ENCODE assay signal across 13 mouse cellular contexts in genomic region chr17:67323777-67324498, GRCm38 (mm10). TPM values are rescaled to one million over a fixed set of nuclear protein-coding genes. Genes with fewer than 3 reads are reported as not detected.
DNase-seq lines count a peak whose midpoint lies in the region; ATAC-seq lines count a peak whose summit lies in the region.
"Had no signal": no experiment of that assay in that cellular context is flagged by ENCODE, and none has a peak within 500 bp of the region (broad histone marks: within the 10 kb centered on the region; RNA-seq: fewer than 3 reads in every experiment).

No protein-coding gene starts in this region.

- H3K4me2 ChIP-seq in neural tube, embryonic 12.5 days (replicated peaks): no peak overlapping the region
- H3K4me2 ChIP-seq in forebrain, embryonic 16.5 days (ENCODE audit: low read length): no peak overlapping the region
- H3K4me2 ChIP-seq: heart, embryonic 13.5 days had no signal

- H3K27ac ChIP-seq in neural tube, embryonic 12.5 days: no peak overlapping the region
- H3K27ac ChIP-seq in forebrain, embryonic 16.5 days (ENCODE audit: low read length): no peak overlapping the region
- H3K27ac ChIP-seq in limb, embryonic 10.5 days: peak overlapping the region; percentile 56; the same call in 1 of the 2 replicates
- H3K27ac ChIP-seq: heart, embryonic 13.5 days had no signal

- ATAC-seq in neural tube, embryonic 12.5 days (ENCODE audit: low FRiP score, low read depth): peak; percentile 50; the same call in 1 of the 2 replicates
- peak; percentile 82 for ATAC-seq in forebrain, embryonic 16.5 days

- 36% methylated on average over 11 of the region's 11 CpGs for WGBS in neural tube, embryonic 12.5 days
- WGBS in forebrain, embryonic 16.5 days: 9% methylated on average over 11 of the region's 11 CpGs
- WGBS in limb, embryonic 10.5 days: 46% methylated on average over 11 of the region's 11 CpGs

- peaks cover 6% of the 10 kb centered on the region for H3K4me1 ChIP-seq in neural tube, embryonic 12.5 days
- peaks cover 13% of the 10 kb centered on the region for H3K4me1 ChIP-seq in forebrain, embryonic 16.5 days (replicated peaks; ENCODE audit: control insufficient read depth, insufficient read depth, low read length)
- H3K4me1 ChIP-seq in limb, embryonic 10.5 days: peaks cover 51% of the 10 kb centered on the region

- no peaks in the 10 kb centered on the region for H3K36me3 ChIP-seq in neural tube, embryonic 12.5 days
- H3K36me3 ChIP-seq in forebrain, embryonic 16.5 days (ENCODE audit: control insufficient read depth, insufficient read depth): no peaks in the 10 kb centered on the region
- H3K36me3 ChIP-seq in limb, embryonic 10.5 days: no peaks in the 10 kb centered on the region
- H3K36me3 ChIP-seq: heart, embryonic 13.5 days had no signal

- no peaks in the 10 kb centered on the region for H3K27me3 ChIP-seq in neural tube, embryonic 12.5 days (replicated peaks)
- H3K27me3 ChIP-seq in forebrain, embryonic 16.5 days (replicated peaks; ENCODE audit: control insufficient read depth, insufficient read depth, low read length): no peaks in the 10 kb centered on the region
- no peaks in the 10 kb centered on the region for H3K27me3 ChIP-seq in limb, embryonic 10.5 days (ENCODE audit: low read depth, poor library complexity, severe bottlenecking)
- H3K27me3 ChIP-seq: heart, embryonic 13.5 days had no signal

- DNase-seq in neural tube, embryonic 10.5 days (ENCODE audit: extremely low spot score, low spot score): no peak
- peak; percentile 72 for DNase-seq in limb, embryonic 10.5 days (ENCODE audit: low spot score)
- peak; percentile 87 for DNase-seq in retina, postnatal 1 day
- DNase-seq in frontal cortex, postnatal 14 days (ENCODE audit: low spot score in 2 of 2): no peak
- DNase-seq in adrenal gland, postnatal 36 days: no peak
- DNase-seq in heart, adult 9 months (ENCODE audit: low spot score in 2 of 2): no peak
- DNase-seq: cerebellum, postnatal 25 days; layer of hippocampus, postnatal 36 days; lung, postnatal 10 days; right cerebral cortex, postnatal 25 days had no signal

- no peaks in the 10 kb centered on the region for H3K9me3 ChIP-seq in neural tube, embryonic 12.5 days
- H3K9me3 ChIP-seq in forebrain, embryonic 16.5 days (ENCODE audit: control insufficient read depth, low read length): no peaks in the 10 kb centered on the region
- no peaks in the 10 kb centered on the region for H3K9me3 ChIP-seq in limb, embryonic 10.5 days (replicated peaks)
- H3K9me3 ChIP-seq: heart, embryonic 13.5 days had no signal

- no peak overlapping the region for H3K9ac ChIP-seq in neural tube, embryonic 12.5 days
- no peak overlapping the region for H3K9ac ChIP-seq in forebrain, embryonic 16.5 days (replicated peaks; ENCODE audit: low read depth, low read length)
- H3K9ac ChIP-seq: heart, embryonic 13.5 days had no signal

- H3K4me3 ChIP-seq in neural tube, embryonic 12.5 days: no peak overlapping the region
- H3K4me3 ChIP-seq in forebrain, embryonic 16.5 days (replicated peaks; ENCODE audit: low read length): no peak overlapping the region
- no peak overlapping the region for H3K4me3 ChIP-seq in limb, embryonic 10.5 days
- H3K4me3 ChIP-seq: heart, embryonic 13.5 days had no signal

RNA-seq across cellular contexts. Expression of gene Ptprm, which starts 30.3 kb away (rescaled TPM):
- 13.9 and 15.6 TPM in 2 replicates for polyA plus RNA-seq in neural tube, embryonic 12.5 days (2016; fragmentation: Nextera tagmentation; extraction: Ambion mirVana)
- 11.7 and 13.7 TPM in 2 replicates for polyA plus RNA-seq in forebrain, embryonic 16.5 days (2015; fragmentation: Nextera tagmentation; extraction: Ambion mirVana)
- polyA plus RNA-seq in limb, embryonic 10.5 days (2016; fragmentation: Nextera tagmentation; extraction: Ambion mirVana): 7.5 and 9.0 TPM in 2 replicates
- total RNA-seq in adrenal gland, postnatal 36 days (2021): 10 to 100 TPM; 29.3 to 34.4 TPM

Comparison
In these comparisons a context has a peak if more than half of its experiments do, and no peak if none do; other contexts are left out.
1. DNase-seq: peak in limb, embryonic 10.5 days (single experiment) and retina, postnatal 1 day (single experiment); none in neural tube, embryonic 10.5 days (single experiment), frontal cortex, postnatal 14 days (0 of 2), adrenal gland, postnatal 36 days (0 of 2) and heart, adult 9 months (0 of 2).